Mouse (Mus musculus): ENCODE results near the gene Olfr530. TPM values are rescaled to one million over a fixed set of nuclear protein-coding genes. Genes with fewer than 3 reads are reported as not detected.
A peak's percentile ranks its signal among the peaks of the same experiment; 100 is the strongest.

The Olfr530 gene
- polyA plus RNA-seq, 1 experiment, result not detected

GRCm38 (mm10) chr7:140374300-140374699, 1.8 kb downstream of the Olfr530 start:
- Histone ChIP-seq H3ac (ENCODE audit: control insufficient read depth, insufficient read length) (no peak overlapping the region), H3K4me3 (no peak overlapping the region)

DNA sequence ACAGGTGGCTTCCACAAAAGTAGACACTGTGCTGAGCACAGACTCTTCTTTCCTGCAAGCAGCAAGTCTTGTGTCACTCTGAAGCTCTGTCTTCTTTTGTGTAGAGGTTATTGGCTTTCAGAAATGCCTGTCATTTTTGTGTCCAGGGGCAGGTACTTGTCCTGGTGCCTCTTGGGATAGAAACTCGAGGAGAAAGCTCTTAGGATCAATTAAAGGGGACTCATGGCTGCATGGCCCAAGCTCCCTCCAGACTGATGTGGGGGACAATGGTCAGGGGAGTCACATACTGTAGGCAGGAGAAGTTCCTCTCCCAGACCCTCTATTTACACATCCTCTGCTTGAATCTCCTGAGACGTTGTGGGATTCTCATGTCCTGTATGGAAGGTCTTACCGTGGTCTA, 14.6 kb downstream of the Olfr530 start, which contains the start of gene Olfr60:
Olfr60 (minus strand) TSS at position 101 of the 400 bp plus-strand sequence.
- Histone ChIP-seq H3K4me3 (no peak within 1 kb of the TSS), H3K79me2 (ENCODE audit: control insufficient read depth, insufficient read depth) (no peaks in the 10 kb centered on the region), H3K27me3 (ENCODE audit: control insufficient read depth, insufficient read depth, insufficient read length) (no peaks in the 10 kb centered on the region), H3K36me3 (ENCODE audit: control insufficient read depth, insufficient read depth) (no peaks in the 10 kb centered on the region), H3ac (ENCODE audit: control insufficient read depth, insufficient read length) (no peak within 1 kb of the TSS), H3K4me2 (ENCODE audit: low read depth) (no peak within 1 kb of the TSS)
- TF ChIP-seq TCF3 (IDR thresholded peaks at IDR 0.05; ENCODE audit: insufficient read length, low read depth) (no peak), E2F4 (IDR thresholded peaks at IDR 0.05; ENCODE audit: insufficient read depth) (no peak), MYOG (IDR thresholded peaks at IDR 0.05; ENCODE audit: control insufficient read depth in 1 of 3, insufficient read depth in 1 of 3, insufficient read length in 2 of 3, low read depth in 2 of 3) (no peak), MYOD1 (IDR thresholded peaks at IDR 0.05; ENCODE audit: control insufficient read depth in 1 of 3, insufficient read length in 2 of 3, low read depth in 2 of 3) (no peak), TCF12 (IDR thresholded peaks at IDR 0.05; ENCODE audit: insufficient read depth, poor library complexity, severe bottlenecking) (no peak), REST (IDR thresholded peaks at IDR 0.05; ENCODE audit: insufficient read depth, insufficient read length) (no peak), POLR2A (IDR thresholded peaks at IDR 0.05; ENCODE audit: insufficient read length, low read depth) (no peak), POLR2AphosphoS2 (IDR thresholded peaks at IDR 0.05; ENCODE audit: insufficient read length, low read depth) (no peak), MAX (IDR thresholded peaks at IDR 0.05; ENCODE audit: low read depth) (no peak), SRF (IDR thresholded peaks at IDR 0.05; ENCODE audit: control insufficient read depth, insufficient read length, low read depth) (no peak), USF1 (IDR thresholded peaks at IDR 0.05; ENCODE audit: low read depth) (no peak), CEBPB (IDR thresholded peaks at IDR 0.05; ENCODE audit: insufficient read depth, poor library complexity, severe bottlenecking) (no peak)

More at GRCm38 (mm10) chr7:140374300-140374699, 1.8 kb downstream of the Olfr530 start:
- TF ChIP-seq MYOD1 (IDR thresholded peaks at IDR 0.05; ENCODE audit: control insufficient read depth in 1 of 3, insufficient read length in 2 of 3, low read depth in 2 of 3) (peak; percentile 74 to 97 (median 96)), TCF3 (IDR thresholded peaks at IDR 0.05; ENCODE audit: insufficient read length, low read depth) (peak; percentile 46), E2F4 (IDR thresholded peaks at IDR 0.05; ENCODE audit: insufficient read depth) (no peak)
- Histone ChIP-seq H3K79me2 (ENCODE audit: control insufficient read depth, insufficient read depth) (no peaks in the 10 kb centered on the region), H3K27me3 (ENCODE audit: control insufficient read depth, insufficient read depth, insufficient read length) (no peaks in the 10 kb centered on the region), H3K36me3 (ENCODE audit: control insufficient read depth, insufficient read depth) (no peaks in the 10 kb centered on the region), H3K4me2 (ENCODE audit: low read depth) (peak overlapping the region; percentile 23)

GRCm38 (mm10) chr7:140333717-140334116, 42.4 kb downstream of the Olfr530 start, which contains the start of gene Olfr527:
Olfr527 (plus strand) TSS chr7:140334017.
- Histone ChIP-seq H3K4me2 (ENCODE audit: low read depth) (no peak within 1 kb of the TSS), H3K4me3 (no peak within 1 kb of the TSS), H3ac (ENCODE audit: control insufficient read depth, insufficient read length) (no peak within 1 kb of the TSS), H3K36me3 (ENCODE audit: control insufficient read depth, insufficient read depth) (no peaks in the 10 kb centered on the region), H3K27me3 (ENCODE audit: control insufficient read depth, insufficient read depth, insufficient read length) (no peaks in the 10 kb centered on the region), H3K79me2 (ENCODE audit: control insufficient read depth, insufficient read depth) (no peaks in the 10 kb centered on the region)
- no peak for TF ChIP-seq POLR2A (IDR thresholded peaks at IDR 0.05; ENCODE audit: insufficient read length, low read depth)
- TF ChIP-seq E2F4 (IDR thresholded peaks at IDR 0.05; ENCODE audit: insufficient read depth), result no peak
- no peak for TF ChIP-seq POLR2AphosphoS2 (IDR thresholded peaks at IDR 0.05; ENCODE audit: insufficient read length, low read depth)
- TF ChIP-seq REST (IDR thresholded peaks at IDR 0.05; ENCODE audit: insufficient read depth, insufficient read length), result no peak
- no peak for TF ChIP-seq USF1 (IDR thresholded peaks at IDR 0.05; ENCODE audit: low read depth)
- no peak for TF ChIP-seq TCF3 (IDR thresholded peaks at IDR 0.05; ENCODE audit: insufficient read length, low read depth)
- no peak for TF ChIP-seq MYOG (IDR thresholded peaks at IDR 0.05; ENCODE audit: control insufficient read depth in 1 of 3, insufficient read depth in 1 of 3, insufficient read length in 2 of 3, low read depth in 2 of 3)
- TF ChIP-seq MAX (IDR thresholded peaks at IDR 0.05; ENCODE audit: low read depth), result no peak
- TF ChIP-seq MYOD1 (IDR thresholded peaks at IDR 0.05; ENCODE audit: control insufficient read depth in 1 of 3, insufficient read length in 2 of 3, low read depth in 2 of 3), result no peak
- no peak for TF ChIP-seq CEBPB (IDR thresholded peaks at IDR 0.05; ENCODE audit: insufficient read depth, poor library complexity, severe bottlenecking)
- no peak for TF ChIP-seq SRF (IDR thresholded peaks at IDR 0.05; ENCODE audit: control insufficient read depth, insufficient read length, low read depth)
- TF ChIP-seq TCF12 (IDR thresholded peaks at IDR 0.05; ENCODE audit: insufficient read depth, poor library complexity, severe bottlenecking), result no peak

- TF ChIP-seq TCF12 (IDR thresholded peaks at IDR 0.05; ENCODE audit: insufficient read depth, poor library complexity, severe bottlenecking) (no peak), MYOD1 (IDR thresholded peaks at IDR 0.05; ENCODE audit: control insufficient read depth in 1 of 3, insufficient read length in 2 of 3, low read depth in 2 of 3) (peak in 2 of 3 experiments; percentile 62 to 70)
- no peak overlapping the region for H3K4me3 ChIP-seq
- H3K36me3 ChIP-seq (ENCODE audit: control insufficient read depth, insufficient read depth), result no peaks in the 10 kb centered on the region
- no peak overlapping the region for H3ac ChIP-seq (ENCODE audit: control insufficient read depth, insufficient read length)
- no peaks in the 10 kb centered on the region for H3K27me3 ChIP-seq (ENCODE audit: control insufficient read depth, insufficient read depth, insufficient read length)
- H3K4me2 ChIP-seq (ENCODE audit: low read depth), result no peak overlapping the region
- no peaks in the 10 kb centered on the region for H3K79me2 ChIP-seq (ENCODE audit: control insufficient read depth, insufficient read depth)
These were observed 46.3 kb downstream of the Olfr530 start for GRCm38 (mm10) chr7:140329766-140330304.

Other genes with a start within 250 kb of the Olfr530 start
- 23.3 TPM for gene Mtg1, start 238.8 kb downstream of the Olfr530 start, polyA plus RNA-seq (2012; fragmentation: generic; extraction: Trizol)
- not detected for gene Sprn, start 221.5 kb downstream of the Olfr530 start, polyA plus RNA-seq (2012; fragmentation: generic; extraction: Trizol)
- not detected for gene Olfr522, start 211.6 kb downstream of the Olfr530 start, polyA plus RNA-seq (2012; fragmentation: generic; extraction: Trizol)
- gene Olfr523, start 203.1 kb downstream of the Olfr530 start, polyA plus RNA-seq (2012; fragmentation: generic; extraction: Trizol), result not detected
- gene Olfr524, start 170.4 kb downstream of the Olfr530 start, polyA plus RNA-seq (2012; fragmentation: generic; extraction: Trizol), result not detected
- not detected for gene Cd163l1, start 158.1 kb downstream of the Olfr530 start, polyA plus RNA-seq (2012; fragmentation: generic; extraction: Trizol)
- 0.12 TPM for gene 5830411N06Rik, start 129.0 kb downstream of the Olfr530 start, polyA plus RNA-seq (2012; fragmentation: generic; extraction: Trizol)
- gene Olfr525, start 55.5 kb downstream of the Olfr530 start, polyA plus RNA-seq (2012; fragmentation: generic; extraction: Trizol), result not detected
- not detected for gene Olfr527, start 42.3 kb downstream of the Olfr530 start, polyA plus RNA-seq (2012; fragmentation: generic; extraction: Trizol)
- gene Olfr60, start 14.7 kb downstream of the Olfr530 start, polyA plus RNA-seq (2012; fragmentation: generic; extraction: Trizol), result not detected
- not detected for gene Olfr531, start 26.6 kb upstream of the Olfr530 start, polyA plus RNA-seq (2012; fragmentation: generic; extraction: Trizol)
- not detected for gene Olfr532, start 45.3 kb upstream of the Olfr530 start, polyA plus RNA-seq (2012; fragmentation: generic; extraction: Trizol)
- not detected for gene Olfr533, start 87.0 kb upstream of the Olfr530 start, polyA plus RNA-seq (2012; fragmentation: generic; extraction: Trizol)
- gene Olfr535, start 107.9 kb upstream of the Olfr530 start, polyA plus RNA-seq (2012; fragmentation: generic; extraction: Trizol), result not detected
- 0.05 TPM for gene Olfr536, start 131.1 kb upstream of the Olfr530 start, polyA plus RNA-seq (2012; fragmentation: generic; extraction: Trizol)
- gene Olfr538, start 191.6 kb upstream of the Olfr530 start, polyA plus RNA-seq (2012; fragmentation: generic; extraction: Trizol), result not detected
- gene Olfr46, start 224.9 kb upstream of the Olfr530 start, polyA plus RNA-seq (2012; fragmentation: generic; extraction: Trizol), result not detected